Comparison of ENCODE assay signal across 12 mouse cellular contexts in genomic region chr8:124196195-124196594, GRCm38 (mm10). TPM values are rescaled to one million over a fixed set of nuclear protein-coding genes. Genes with fewer than 3 reads are reported as not detected.
A peak's percentile ranks its signal among the peaks of the same experiment; 100 is the strongest.
DNase-seq lines count a peak whose midpoint lies in the region; TF ChIP-seq lines count a peak whose summit lies in the region.
"Had no signal": no experiment of that assay in that cellular context is flagged by ENCODE, and none has a peak within 500 bp of the region (broad histone marks: within the 10 kb centered on the region; RNA-seq: fewer than 3 reads in every experiment).

No protein-coding gene starts in this region.

- H3K4me1 ChIP-seq in kidney, adult 2 months (ENCODE audit: control insufficient read depth, insufficient read depth, low read length): no peaks in the 10 kb centered on the region
- H3K4me1 ChIP-seq: liver, embryonic 12.5 days had no signal

- no peak for TF ChIP-seq CTCF in kidney, adult 2 months (conservative IDR thresholded peaks at IDR 0.05; ENCODE audit: insufficient read depth, insufficient read length, low read depth, low read length)

- H3K27me3 ChIP-seq in kidney, adult 2 months (replicated peaks; ENCODE audit: control insufficient read depth, insufficient read depth, low read length): no peaks in the 10 kb centered on the region
- H3K27me3 ChIP-seq: CH12.LX; neural tube, embryonic 13.5 days had no signal

- TF ChIP-seq POLR2A in kidney, adult 2 months (IDR thresholded peaks at IDR 0.05; ENCODE audit: low read depth, low read length): no peak

- no peak overlapping the region for H3K4me3 ChIP-seq in kidney, adult 2 months (ENCODE audit: insufficient read depth, low read depth, low read length)
- H3K4me3 ChIP-seq: heart, embryonic 15.5 days; liver, embryonic 12.5 days; neural tube, embryonic 13.5 days had no signal

- H3K36me3 ChIP-seq in kidney, adult 2 months (ENCODE audit: control insufficient read depth, insufficient read depth, low read length): no peaks in the 10 kb centered on the region
- H3K36me3 ChIP-seq: heart, embryonic 15.5 days; liver, embryonic 12.5 days; neural tube, embryonic 13.5 days had no signal

- no peak overlapping the region for H3K27ac ChIP-seq in kidney, adult 2 months (ENCODE audit: insufficient read depth, low read depth, low read length)
- H3K27ac ChIP-seq: heart, embryonic 15.5 days; liver, embryonic 12.5 days; neural tube, embryonic 13.5 days had no signal

- WGBS in kidney, adult 2 months: 32% methylated on average over 5 of the region's 5 CpGs

- peak; percentile 21 for DNase-seq in kidney, adult 2 months
- no peak for DNase-seq in kidney, adult 18-20 months
- peak; percentile 13 for DNase-seq in forelimb bud, embryonic 11.5 days (ENCODE audit: low read depth, low spot score)
- peak; percentile 8 to 21 for DNase-seq in kidney, postnatal 36 days
- DNase-seq in skeletal muscle tissue, adult 2 months (ENCODE audit: low read depth, low spot score): peak; percentile 66
- no peak for DNase-seq in frontal cortex, postnatal 10 days (ENCODE audit: low spot score in 2 of 2)
- no peak for DNase-seq in layer of hippocampus, adult 9-10 months (ENCODE audit: low spot score)
- no peak for DNase-seq in left cerebral cortex, adult 11 months (ENCODE audit: low spot score)

RNA-seq across cellular contexts. Expression of gene Galnt2, which starts 35.0 kb away (rescaled TPM):
- polyA plus RNA-seq in kidney, adult 2 months (2012; rRNA removed): 17.0 and 22.5 TPM in 2 replicates

Comparison
In these comparisons a context has a peak if more than half of its experiments do, and no peak if none do; other contexts are left out.
1. DNase-seq: peak in kidney, adult 2 months (single experiment), forelimb bud, embryonic 11.5 days (single experiment), kidney, postnatal 36 days (2 of 2) and skeletal muscle tissue, adult 2 months (single experiment); none in kidney, adult 18-20 months (single experiment), frontal cortex, postnatal 10 days (0 of 2), layer of hippocampus, adult 9-10 months (single experiment) and left cerebral cortex, adult 11 months (single experiment).